Mouse (Mus musculus) megakaryocyte progenitor cell, adult 5-6 weeks (primary cell): ENCODE measurements at regions not wholly inside any gene's neighbourhood (a gene's known extent, or its start where the extent isn't known, plus 50 kb on each side); places are given as distances from the start of the nearest gene placed in this dataset.

Experiments used
- ATAC-seq: replicated peaks from 2 replicates; pipeline ENCODE4 v1.8.0; 2016; ENCODE audit warnings: mild to moderate bottlenecking, moderate TSS enrichment, inconsistent platforms; ENCODE audit not compliant: poor library complexity

GRCm38 (mm10) chr1:10771793-10772192 lies 642.1 kb upstream of the A830018L16Rik start:
- no peak for ATAC-seq

GRCm38 (mm10) chr1:10794074-10794783 lies 619.7 kb upstream of the A830018L16Rik start:
- ATAC-seq: no peak

GRCm38 (mm10) chr1:10835653-10836415 lies 578.1 kb upstream of the A830018L16Rik start:
- no peak for ATAC-seq

GRCm38 (mm10) chr1:10837180-10837579 lies 576.7 kb upstream of the A830018L16Rik start:
- no peak for ATAC-seq

GRCm38 (mm10) chr1:10852934-10853333 lies 561.0 kb upstream of the A830018L16Rik start:
- ATAC-seq: no peak

- no peak for ATAC-seq
These were observed 559.4 kb upstream of the A830018L16Rik start for GRCm38 (mm10) chr1:10854495-10854894.

- ATAC-seq: no peak
These were observed 542.6 kb upstream of the A830018L16Rik start for GRCm38 (mm10) chr1:10871163-10871853.

GRCm38 (mm10) chr1:10872266-10872665 lies 541.6 kb upstream of the A830018L16Rik start:
- no peak for ATAC-seq

GRCm38 (mm10) chr1:10872726-10873125 lies 541.2 kb upstream of the A830018L16Rik start:
- no peak for ATAC-seq

- ATAC-seq: peak; percentile 82
These were observed 536.3 kb upstream of the A830018L16Rik start for GRCm38 (mm10) chr1:10877391-10878170.

GRCm38 (mm10) chr1:10878221-10878760 lies 535.6 kb upstream of the A830018L16Rik start:
- no peak for ATAC-seq

- peak; percentile 97 for ATAC-seq
These were observed 533.7 kb upstream of the A830018L16Rik start for GRCm38 (mm10) chr1:10880026-10880727.

- ATAC-seq: no peak
These were observed 515.1 kb upstream of the A830018L16Rik start for GRCm38 (mm10) chr1:10898806-10899205.

- ATAC-seq: no peak
These were observed 511.2 kb upstream of the A830018L16Rik start for GRCm38 (mm10) chr1:10902721-10903120.

GRCm38 (mm10) chr1:10919958-10920357 lies 493.9 kb upstream of the A830018L16Rik start:
- ATAC-seq: no peak

GRCm38 (mm10) chr1:10932378-10933077 lies 481.4 kb upstream of the A830018L16Rik start:
- ATAC-seq: no peak

- no peak for ATAC-seq
These were observed 480.7 kb upstream of the A830018L16Rik start for GRCm38 (mm10) chr1:10933206-10933605.

GRCm38 (mm10) chr1:10938436-10938835 lies 475.5 kb upstream of the A830018L16Rik start:
- ATAC-seq: no peak

GRCm38 (mm10) chr1:10940326-10940725 lies 473.6 kb upstream of the A830018L16Rik start:
- ATAC-seq: no peak
